Mouse (Mus musculus): ENCODE results near the gene Gtf2e1.

Gtf2e1 gene

DNA sequence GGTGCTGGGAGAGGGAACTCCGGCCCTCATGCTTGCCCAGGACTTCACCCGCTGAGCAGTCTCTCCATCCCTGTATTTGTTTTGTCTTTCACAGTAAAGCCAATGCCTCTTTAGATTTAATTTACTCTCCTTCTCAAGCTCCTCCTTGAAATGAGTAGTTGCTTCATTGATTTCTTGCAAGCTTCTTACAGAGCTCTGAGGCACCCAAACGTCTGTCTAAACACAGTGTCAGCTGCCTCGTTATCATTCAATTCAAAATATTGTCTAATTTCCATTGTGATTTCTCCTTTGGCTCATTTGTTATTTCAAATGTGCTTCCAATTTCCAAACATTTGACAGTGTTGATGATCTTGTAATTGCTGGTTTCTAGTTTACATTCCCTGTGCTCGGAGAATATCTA, 6.7 kb upstream of the Gtf2e1 start:
- DNase-seq (ENCODE audit: low read depth, low spot score), result no peak

DNA sequence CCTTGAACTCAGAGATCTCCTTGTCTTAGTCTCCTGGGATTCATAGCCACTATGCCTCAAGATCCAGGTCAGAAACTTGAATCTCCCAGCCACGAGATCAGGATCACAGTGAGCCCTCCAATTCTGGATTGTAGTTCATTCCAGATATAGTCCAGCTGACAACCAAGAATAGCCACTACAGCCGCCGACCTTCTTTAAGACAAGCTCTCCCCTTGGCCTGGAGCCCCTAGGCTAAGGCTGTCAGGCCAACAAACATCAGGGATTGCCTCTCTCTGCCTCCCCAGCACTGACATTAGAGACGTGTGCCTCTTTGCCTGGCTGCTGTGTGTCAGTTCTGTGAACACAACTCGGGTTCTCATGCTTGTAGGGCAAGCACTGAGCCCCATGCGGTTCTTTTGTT, 1.2 kb upstream of the Gtf2e1 start:
- DNase-seq (ENCODE audit: low read depth, low spot score), result peak; percentile 2

DNA sequence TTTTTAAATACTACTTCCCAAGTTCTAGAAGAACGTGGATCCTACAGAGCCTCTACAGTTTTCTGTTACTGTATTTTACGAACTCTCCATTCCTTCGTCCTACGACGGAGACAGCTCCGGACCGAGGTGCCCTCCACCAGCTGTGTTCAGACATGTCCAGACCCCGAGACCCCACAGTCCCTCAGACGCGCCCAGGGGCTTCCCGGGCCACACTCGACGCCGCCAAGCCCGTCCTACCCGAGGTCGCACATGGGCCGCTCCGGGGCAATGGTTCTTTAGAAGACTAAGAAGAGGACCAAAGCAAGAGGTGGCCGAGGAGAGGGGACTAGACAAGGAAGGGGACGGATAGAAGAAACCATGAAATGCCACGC, 364 bp downstream of the Gtf2e1 start:
- DNase-seq (ENCODE audit: low read depth, low spot score), result no peak

DNA sequence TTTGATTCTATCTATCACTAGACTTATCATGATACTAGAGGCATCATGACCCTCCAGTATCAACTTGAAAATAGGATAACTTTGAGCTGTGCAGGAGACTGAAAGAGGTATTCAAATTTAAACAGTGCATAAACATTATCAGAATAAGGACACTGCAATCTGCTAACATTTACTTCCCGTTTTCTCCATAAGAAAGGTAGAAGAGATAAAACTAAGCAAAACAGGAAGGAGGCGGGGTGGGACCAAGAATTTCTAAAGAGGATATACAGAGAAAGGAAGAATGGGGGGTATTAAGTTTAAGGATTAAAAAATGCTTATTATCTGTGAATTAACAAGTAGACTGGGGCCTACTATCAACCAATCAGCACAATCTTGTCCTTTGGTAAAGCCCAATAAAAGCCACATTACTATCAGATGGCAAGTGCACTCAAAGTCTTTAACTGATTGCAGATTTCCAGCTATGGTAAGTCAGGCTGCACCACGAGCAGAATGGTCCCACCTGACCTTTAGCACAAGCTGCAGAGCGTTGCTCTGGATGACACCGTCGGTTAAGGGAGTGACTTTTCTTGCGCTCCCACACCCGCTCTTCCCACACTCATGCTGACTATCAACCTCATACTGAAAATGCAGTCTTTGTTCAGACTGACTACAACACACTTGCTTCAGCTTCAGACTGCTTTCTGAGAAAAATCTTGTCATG, 6.1 kb downstream of the Gtf2e1 start:
- DNase-seq (ENCODE audit: low read depth, low spot score), result peak; percentile 12

DNA sequence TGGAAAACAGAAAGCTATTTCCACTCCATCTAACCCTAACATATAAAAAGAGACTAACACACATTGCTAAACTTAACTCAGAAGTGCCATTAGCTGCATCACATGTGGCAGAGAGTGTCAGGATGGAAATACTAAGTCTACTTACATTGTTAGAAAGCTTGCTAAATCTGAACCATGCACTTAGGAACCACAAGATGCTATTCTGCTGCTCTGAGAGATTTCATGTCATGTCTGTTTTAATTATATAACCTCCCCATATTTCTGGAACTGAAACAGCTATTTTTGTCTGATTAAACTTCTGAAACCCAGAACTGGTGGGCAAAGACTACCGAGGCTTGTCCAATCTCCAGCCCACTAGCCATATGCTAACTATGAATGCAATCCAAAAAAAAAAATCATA, 7.5 kb downstream of the Gtf2e1 start:
- no peak for DNase-seq (ENCODE audit: low read depth, low spot score)

DNA sequence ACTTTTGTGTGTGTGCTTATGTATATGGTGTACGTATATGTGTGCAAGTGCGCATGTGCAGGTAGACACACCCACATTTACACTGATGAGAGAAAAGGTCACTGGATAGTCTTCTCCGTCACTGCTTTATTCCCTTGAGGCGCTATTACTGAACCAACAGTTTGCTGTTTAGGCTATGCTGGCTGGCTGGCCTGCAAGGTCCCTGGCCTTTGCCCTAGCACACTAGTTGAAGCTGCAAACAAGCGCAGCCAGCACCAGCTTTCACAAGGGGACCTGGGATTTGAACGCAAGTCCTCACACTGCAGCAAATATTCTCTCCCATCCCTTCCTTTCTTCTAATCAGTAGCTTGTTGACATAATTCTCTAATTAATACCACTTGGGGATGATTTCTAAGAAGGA, 9.4 kb downstream of the Gtf2e1 start:
- no peak for DNase-seq (ENCODE audit: low read depth, low spot score)

DNA sequence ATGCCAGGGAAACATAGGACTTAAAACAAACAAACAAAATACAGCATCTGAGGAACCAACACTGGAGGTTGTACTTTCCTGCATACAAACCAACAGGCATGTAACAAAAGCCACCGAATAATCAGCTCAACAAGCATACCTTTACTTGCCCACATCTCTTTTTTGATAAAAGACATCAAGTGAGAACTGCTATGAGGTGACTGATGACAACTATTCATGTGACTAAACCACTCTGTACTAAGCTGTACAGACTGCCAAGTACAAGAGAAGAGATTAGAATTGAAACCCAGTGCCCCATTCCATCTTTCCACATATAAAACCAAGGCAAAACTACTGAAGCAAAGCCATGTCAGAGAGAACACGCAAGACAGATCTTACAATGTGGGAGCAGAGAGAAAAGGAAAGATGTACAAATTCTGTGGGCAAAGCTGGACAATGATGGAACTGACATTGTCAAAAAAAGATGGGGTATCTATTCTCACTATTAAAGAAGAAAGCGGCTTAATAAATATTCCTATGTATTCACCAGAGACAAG, 12.8 kb downstream of the Gtf2e1 start:
- DNase-seq (ENCODE audit: low read depth, low spot score), result no peak

DNA sequence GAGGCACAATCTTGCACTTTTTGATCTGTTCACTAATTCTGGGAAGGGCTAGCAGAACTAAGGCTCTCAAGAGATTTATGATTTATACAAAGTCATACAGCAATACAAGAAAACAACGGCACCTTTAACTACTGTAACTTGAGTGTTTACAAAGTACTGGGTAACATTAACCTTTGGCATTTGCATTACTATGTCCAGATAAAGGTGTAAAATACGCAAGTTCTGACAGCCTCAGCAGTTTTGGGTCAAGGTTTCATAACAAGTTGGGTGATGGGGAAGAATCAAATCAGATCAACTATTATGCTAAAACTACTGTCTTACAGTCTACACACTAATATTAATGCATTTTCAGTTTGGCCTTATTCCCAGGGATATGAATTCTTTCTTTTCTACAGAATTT, 14.5 kb downstream of the Gtf2e1 start:
- DNase-seq (ENCODE audit: low read depth, low spot score), result no peak

DNA sequence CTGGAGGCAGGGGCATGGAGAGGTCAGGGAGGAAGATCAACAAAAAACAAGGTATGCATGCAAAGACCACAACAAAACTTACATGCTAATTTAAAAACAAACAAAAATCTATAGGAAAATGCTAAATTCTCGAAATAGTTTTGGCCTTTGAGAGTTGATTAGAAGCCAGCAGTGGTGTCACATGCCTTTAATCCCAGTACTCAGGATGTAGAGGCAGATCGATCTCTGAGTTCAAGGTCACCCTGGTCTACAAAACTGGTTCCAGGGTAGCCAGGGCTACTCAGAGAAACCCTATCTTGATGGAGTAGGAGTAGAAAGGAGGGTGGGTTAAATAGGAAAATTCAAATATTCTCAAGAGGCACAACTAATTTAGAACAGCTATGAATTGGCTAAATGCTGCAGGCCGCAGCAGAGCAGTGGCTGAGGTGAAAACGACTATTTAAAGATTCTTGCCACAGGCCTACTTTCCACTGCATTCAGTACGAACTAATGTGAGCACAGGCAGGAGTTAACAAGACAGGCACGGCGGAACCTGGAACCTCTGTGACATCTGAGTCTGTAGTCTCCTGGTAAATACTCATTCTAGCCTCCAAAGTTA, 17.4 kb downstream of the Gtf2e1 start:
- DNase-seq (ENCODE audit: low read depth, low spot score), result no peak

DNA sequence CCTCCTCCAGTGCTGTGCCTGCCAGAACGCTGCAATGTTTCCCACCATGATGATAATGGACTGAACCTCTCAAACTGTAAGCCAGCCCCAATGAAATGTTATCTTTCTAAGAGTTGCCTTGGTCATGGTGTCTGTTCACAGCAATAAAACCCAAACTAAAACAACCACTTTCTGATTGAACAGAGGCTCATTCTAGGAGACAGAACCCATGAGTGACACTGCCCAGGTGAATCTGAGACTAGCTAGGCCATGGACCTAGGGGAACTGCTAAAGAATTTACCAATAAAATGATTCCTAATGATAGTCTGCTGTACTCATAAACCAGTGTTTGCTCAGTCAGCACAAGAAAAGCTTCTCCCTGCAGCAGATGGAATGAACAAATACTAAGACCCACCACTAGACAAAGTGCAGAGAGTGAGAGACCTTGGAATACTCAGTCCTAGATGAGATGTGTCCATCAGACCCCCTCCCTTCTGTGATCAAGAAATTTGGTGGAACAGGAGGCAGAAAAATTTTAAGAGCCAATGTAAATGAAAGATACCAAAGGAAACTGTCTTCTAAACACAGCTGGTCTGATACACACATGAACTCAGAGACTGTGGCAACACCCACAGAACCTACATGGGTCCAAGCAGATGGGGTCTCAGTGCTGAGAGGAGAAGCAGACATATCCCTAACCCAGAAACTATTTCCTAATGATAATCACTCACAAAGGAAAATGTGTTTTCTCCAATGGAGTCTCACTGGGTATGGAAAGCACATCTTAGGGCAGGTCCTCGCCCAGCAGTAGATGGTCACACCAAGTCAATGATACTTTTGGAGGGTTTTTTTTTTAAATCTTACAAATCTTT, 19.2 kb downstream of the Gtf2e1 start:
- DNase-seq (ENCODE audit: low read depth, low spot score), result no peak

DNA sequence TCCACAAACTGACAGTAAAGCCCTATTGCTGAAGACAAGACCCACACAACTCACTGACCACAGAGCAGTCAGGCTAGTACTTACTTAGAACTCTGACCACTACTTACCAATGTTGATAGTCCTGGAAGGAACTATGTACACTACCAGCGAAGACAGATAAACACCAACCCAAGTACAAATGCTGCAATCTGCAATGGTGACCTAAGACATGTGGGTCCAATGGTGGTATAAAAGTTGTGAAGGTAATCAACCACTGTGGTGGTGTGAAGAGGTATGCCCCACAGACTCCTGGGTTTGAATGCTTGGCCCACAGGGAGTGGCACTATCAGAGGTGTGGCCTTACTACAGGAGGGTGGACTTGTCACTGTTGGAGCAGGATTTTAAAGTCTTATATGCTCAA, 19.9 kb downstream of the Gtf2e1 start:
- DNase-seq (ENCODE audit: low read depth, low spot score), result no peak

DNA sequence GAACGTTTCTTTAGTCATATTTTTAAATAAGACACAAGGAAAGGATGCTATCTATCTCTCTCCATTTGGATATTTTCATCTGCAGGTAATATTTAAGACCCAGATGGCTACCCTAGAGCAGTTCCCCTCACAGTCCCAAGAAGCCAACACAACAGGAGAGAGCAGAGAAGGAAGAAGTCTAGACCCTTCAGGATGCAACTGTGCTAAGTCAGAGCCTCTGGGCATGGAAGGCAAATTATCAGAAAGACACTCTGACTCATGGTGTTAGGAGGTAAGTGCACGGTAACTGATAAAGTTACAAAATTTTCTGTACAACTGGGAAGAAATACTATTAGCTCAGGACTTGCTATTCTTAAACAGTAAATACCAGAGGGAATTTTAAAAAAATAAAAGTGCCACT, 20.9 kb downstream of the Gtf2e1 start:
- no peak for DNase-seq (ENCODE audit: low read depth, low spot score)

DNA sequence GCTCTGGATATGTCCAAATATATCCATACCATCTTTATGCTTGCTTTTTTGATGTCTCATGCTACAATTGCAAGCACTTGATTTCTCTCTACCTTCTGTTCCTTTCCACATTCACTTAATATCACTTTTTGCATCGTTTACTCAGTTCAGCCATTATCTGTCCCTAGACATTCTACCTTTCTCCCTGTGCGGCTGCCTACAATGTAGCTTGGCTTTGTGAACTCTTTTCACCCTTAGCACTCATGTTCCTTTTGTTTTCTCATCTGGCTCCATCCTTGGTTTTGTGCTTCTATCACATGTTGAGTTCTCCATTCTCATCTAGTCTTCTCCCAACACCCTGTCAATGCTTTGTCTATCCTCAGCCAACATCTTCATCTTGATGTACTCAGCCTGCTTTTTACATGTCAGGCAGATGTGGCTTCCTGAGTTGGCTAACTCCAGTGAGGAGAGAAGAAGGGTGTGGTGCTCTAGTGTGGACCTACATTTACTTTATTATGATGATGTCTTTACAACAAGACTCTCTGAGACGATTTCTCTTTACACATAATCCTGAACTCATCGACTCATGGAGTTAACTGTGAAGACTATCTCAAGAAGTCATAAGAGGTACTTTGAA, 21.9 kb downstream of the Gtf2e1 start:
- no peak for DNase-seq (ENCODE audit: low read depth, low spot score)

DNA sequence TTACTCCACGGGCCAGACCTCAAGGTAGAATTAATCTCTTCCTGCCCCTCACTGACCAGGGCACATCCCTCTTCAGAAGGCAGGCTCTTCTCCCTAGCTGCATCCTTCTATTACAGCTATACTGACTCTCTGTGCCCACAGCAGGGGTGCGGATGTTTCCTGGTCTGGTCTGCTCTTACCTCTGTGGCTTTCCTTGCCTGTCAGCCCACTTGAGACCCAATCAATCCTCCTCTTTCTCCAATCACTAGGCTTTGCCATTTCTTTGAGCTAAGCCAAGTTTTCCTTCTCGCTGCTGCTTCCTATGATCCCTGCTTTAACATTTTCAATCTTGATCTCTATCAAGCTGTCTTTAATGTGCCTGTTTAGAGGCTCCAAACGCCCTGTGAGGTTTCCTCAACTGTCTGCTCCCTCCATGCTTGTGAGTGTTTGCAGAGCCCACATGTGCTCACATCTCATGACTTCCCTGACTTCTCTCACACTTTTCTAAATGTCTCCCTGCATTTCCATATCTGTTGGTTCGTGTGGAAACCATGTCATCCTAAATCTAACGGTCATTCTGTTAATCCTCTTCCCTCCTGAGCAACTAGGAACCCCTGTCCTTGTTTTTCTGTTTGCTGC, 23.1 kb downstream of the Gtf2e1 start:
- no peak for DNase-seq (ENCODE audit: low read depth, low spot score)

DNA sequence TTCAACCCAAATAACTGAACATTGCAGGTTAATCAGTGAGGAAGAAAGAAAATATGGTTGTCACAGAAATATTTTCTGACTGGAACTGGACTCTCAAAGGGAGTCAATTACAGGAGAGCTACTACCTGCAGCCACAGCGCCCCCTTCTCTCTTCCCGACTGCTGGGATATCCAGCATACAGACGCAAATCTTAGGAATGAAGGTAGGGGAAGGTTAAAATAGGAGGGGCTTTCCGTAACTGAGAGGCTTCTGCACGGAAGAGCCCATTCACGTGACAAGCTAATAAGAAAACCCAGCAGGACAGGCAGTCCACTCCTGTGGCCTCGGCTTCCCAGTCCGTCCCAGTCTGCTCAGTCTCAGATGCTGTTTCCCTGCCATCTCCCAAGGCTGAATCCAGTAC, 24.9 kb downstream of the Gtf2e1 start:
- no peak for DNase-seq (ENCODE audit: low read depth, low spot score)

DNA sequence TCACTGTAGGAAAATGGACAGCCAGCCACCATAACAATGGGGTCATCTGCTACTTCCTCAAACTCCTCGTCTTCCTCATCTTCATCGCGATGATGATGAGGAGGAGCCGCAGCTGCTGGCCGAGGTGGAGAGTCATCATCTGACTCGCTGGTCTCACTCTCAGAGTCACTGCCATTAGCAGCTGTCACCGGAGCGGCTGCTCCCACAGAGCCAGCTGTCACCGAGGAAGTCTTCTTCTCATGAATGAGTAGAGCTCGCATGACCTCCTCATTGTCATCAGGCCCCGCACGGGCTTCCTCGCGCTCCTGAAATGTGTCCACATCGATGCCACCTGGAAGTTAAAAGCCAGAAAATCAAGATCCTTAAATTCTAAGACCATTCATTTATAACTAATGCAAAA, 28.1 kb downstream of the Gtf2e1 start:
- no peak for DNase-seq (ENCODE audit: low read depth, low spot score)

DNA sequence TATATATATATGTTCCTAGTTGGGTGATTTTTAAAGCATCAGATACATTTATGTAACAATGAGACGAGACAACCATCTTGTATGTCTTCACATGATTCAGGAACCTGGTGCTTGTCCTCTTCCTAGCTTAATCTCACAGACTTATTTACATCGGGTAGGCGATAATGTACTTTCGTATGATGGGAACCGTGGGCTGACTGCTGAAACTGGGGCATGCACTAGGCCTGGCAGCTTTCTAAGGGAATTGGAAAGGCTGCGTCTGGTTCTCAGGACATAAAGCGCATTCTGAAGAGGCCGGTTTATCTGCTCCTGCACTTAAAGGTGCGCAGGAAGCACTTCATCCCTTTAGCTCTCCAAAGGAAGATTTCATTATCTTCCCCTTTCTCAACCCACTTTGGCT, 32.8 kb downstream of the Gtf2e1 start:
- no peak for DNase-seq (ENCODE audit: low read depth, low spot score)

DNA sequence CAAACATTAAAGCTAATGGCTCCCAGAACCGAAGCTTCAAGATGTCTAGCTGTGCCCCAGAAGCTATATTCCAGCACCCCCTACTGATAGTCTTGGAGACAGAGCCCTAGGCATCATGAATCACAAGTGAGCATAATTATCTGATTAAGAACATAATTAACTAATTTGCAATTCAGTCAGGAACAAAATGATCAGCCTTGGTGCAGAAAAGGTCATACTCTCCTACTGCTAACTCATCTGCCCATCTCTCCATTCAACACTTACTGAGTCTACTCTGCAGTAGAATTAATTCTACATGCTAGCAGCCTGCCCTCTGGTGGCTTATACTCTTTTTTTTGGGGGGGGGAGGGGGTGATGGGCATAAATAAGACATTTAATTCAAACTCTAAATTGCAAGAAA, 35.1 kb downstream of the Gtf2e1 start:
- no peak for DNase-seq (ENCODE audit: low read depth, low spot score)

DNA sequence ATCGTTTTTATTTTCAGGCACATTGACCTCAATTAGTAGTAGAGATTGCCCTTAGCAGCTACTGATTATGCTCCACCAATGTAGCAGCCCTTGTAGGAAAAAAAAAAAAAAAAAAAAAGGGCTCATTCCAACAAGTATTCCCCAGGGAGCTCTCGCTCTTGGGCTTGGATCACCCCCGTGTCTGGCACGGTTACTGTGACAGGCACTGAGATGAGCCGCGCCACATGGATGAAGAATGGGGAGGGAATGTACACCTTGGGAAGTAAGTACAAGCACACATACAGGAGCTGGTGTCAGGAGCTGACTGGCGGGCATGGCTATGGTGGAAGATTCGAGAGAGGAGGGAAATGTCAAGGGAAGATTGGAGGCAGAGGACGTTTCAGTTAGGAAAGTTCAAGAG, 41.0 kb downstream of the Gtf2e1 start:
- no peak for DNase-seq (ENCODE audit: low read depth, low spot score)

DNA sequence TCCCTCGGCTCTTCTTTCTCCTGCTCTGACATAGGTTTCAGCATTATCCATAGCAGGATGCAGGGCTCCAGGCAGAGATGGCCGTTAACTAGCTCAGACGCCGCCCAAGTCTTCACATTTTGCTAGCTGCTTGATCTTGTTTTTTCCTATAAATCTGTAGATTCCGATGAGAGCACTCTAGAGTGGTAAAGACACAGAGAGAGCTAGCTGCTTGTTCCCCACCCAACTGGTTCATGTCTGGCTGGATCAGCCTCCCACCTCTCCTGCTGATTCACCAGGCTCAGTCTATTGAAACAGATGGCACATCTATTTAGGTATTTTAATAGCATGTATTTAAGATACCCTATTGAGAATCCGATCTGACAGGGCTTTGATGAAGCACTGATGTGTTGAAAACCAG, 44.6 kb downstream of the Gtf2e1 start:
- DNase-seq (ENCODE audit: low read depth, low spot score), result no peak

DNA sequence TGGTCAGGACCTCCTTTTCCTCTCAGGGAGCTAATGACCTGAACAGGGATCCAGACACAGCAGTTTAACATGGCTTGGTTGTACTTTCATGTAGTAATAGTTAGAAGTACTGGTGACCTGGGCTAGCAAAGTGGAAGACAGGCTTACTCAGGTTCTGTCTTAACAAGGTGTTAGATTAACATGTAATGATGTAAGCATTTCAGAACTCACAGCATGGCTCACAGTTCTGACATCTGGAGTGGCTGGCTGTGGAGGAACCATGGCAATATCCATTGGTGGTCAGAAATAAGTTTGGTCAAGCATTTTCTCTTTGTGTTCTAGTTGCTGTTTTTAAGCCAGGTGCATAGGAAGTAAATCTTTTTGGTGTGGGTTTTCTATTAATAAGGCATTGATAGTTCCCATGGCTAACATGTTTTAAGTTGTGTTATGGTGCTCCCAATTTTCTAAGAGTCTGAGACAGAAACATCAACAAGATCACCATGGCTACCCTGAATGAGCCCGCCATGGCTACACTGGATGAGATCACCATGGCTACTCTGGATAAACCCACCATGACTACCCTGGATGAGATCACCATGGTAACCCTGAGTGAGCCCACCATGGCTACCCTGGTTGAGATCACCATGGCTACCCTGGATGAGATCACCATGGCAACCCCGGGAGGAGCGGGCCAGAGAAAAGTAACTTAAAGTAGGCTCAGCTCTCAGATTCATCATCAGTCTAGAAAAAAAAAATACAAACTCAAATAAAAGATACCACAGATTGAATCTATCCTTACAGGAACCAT, 52.6 kb downstream of the Gtf2e1 start:
- no peak for DNase-seq (ENCODE audit: low read depth, low spot score)

All from CD4-positive, CD25-positive, alpha-beta regulatory T cell, adult 2 months (primary cell).